9 mouse cellular contexts compared by ENCODE assay signal in genomic region chr4:55285641-55286040, GRCm38 (mm10).
A peak's percentile ranks its signal among the peaks of the same experiment; 100 is the strongest.
DNase-seq lines count a peak whose midpoint lies in the region.
"Had no signal": no experiment of that assay in that cellular context is flagged by ENCODE, and none has a peak within 500 bp of the region (broad histone marks: within the 10 kb centered on the region; RNA-seq: fewer than 3 reads in every experiment).

No protein-coding gene starts in this region.

- H3K27ac ChIP-seq in midbrain, embryonic 10.5 days (replicated peaks): no peak overlapping the region; the same call in 1 of the 2 replicates
- H3K27ac ChIP-seq: limb, embryonic 10.5 days had no signal

- no peaks in the 10 kb centered on the region for H3K27me3 ChIP-seq in splenic B cell, adult 2 months (ENCODE audit: control insufficient read depth, insufficient read depth, low read length, poor library complexity, severe bottlenecking)
- H3K27me3 ChIP-seq in midbrain, embryonic 10.5 days (ENCODE audit: low read depth, poor library complexity, severe bottlenecking): no peaks in the 10 kb centered on the region

- no peaks in the 10 kb centered on the region for H3K36me3 ChIP-seq in splenic B cell, adult 2 months (ENCODE audit: control insufficient read depth, insufficient read depth, low read length, poor library complexity, severe bottlenecking)
- no peaks in the 10 kb centered on the region for H3K36me3 ChIP-seq in midbrain, embryonic 10.5 days
- H3K36me3 ChIP-seq: limb, embryonic 10.5 days had no signal

- DNase-seq in gastrocnemius, postnatal 10 days: peak; percentile 21
- DNase-seq in gastrocnemius, postnatal 25 days: no peak
- DNase-seq in kidney, postnatal 14 days: peak; percentile 2
- no peak for DNase-seq in kidney, postnatal 25 days
- DNase-seq in retina, postnatal 1 day: peak; percentile 17
- no peak for DNase-seq in retina, embryonic 14.5 days (ENCODE audit: low spot score)
- peak; percentile 2 for DNase-seq in splenic B cell, adult 2 months (ENCODE audit: low read depth, low spot score)
- DNase-seq in midbrain, embryonic 10.5 days (ENCODE audit: low spot score): no peak

- H3K4me3 ChIP-seq in midbrain, embryonic 10.5 days: no peak overlapping the region
- H3K4me3 ChIP-seq: limb, embryonic 10.5 days had no signal

- H3K9me3 ChIP-seq in midbrain, embryonic 10.5 days (replicated peaks): no peaks in the 10 kb centered on the region
- H3K9me3 ChIP-seq: limb, embryonic 10.5 days had no signal

- WGBS in midbrain, embryonic 10.5 days: 46% methylated on average over 5 of the region's 5 CpGs

- H3K4me1 ChIP-seq in midbrain, embryonic 10.5 days: no peaks in the 10 kb centered on the region
- H3K4me1 ChIP-seq: limb, embryonic 10.5 days had no signal

Comparison
In these comparisons a context has a peak if more than half of its experiments do, and no peak if none do; other contexts are left out.
1. DNase-seq: peak in gastrocnemius, postnatal 10 days (single experiment), kidney, postnatal 14 days (single experiment), retina, postnatal 1 day (single experiment) and splenic B cell, adult 2 months (single experiment); none in gastrocnemius, postnatal 25 days (single experiment), kidney, postnatal 25 days (0 of 2), retina, embryonic 14.5 days (single experiment) and midbrain, embryonic 10.5 days (single experiment).